In the genomic region with DNA sequence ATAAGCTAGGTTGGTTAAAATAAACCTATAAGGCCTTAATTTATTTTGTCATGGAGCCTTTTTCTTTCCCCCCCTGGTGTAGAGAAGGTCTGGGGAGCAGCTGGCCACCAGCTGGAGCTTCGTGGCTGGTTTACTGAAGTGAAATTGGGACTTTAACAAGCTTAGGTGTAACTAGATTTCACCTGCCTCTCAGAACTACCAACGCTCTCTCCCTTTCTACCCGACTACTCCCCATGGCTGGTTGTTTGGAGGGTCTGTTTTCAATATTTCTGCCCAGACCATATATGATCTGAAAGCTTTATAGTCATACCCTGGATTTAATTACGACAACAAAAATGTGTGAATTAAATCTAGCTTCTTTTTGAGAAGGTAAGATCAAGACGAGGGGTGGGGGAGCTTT, we compare ENCODE assay signal across 24 mouse cellular contexts.
DNase-seq lines count a peak whose midpoint lies in the region; ATAC-seq lines count a peak whose summit lies in the region.
"Had no signal": no experiment of that assay in that cellular context is flagged by ENCODE, and none has a peak within 500 bp of the region (broad histone marks: within the 10 kb centered on the region; RNA-seq: fewer than 3 reads in every experiment).

No protein-coding gene starts in this region.

- no peaks in the 10 kb centered on the region for H3K27me3 ChIP-seq in kidney, embryonic 16.5 days (ENCODE audit: insufficient read depth, low read length)
- no peaks in the 10 kb centered on the region for H3K27me3 ChIP-seq in embryonic facial prominence, embryonic 10.5 days (replicated peaks; ENCODE audit: low read depth, poor library complexity, severe bottlenecking)
- H3K27me3 ChIP-seq in limb, embryonic 11.5 days (ENCODE audit: control insufficient read depth, insufficient read depth, low read length): no peaks in the 10 kb centered on the region
- H3K27me3 ChIP-seq: forebrain, embryonic 13.5 days; heart, embryonic 12.5 days; heart, embryonic 15.5 days; hindbrain, embryonic 12.5 days; hindbrain, embryonic 15.5 days had no signal

- H3K36me3 ChIP-seq in kidney, embryonic 16.5 days (ENCODE audit: insufficient read depth, low read length): no peaks in the 10 kb centered on the region
- H3K36me3 ChIP-seq in embryonic facial prominence, embryonic 10.5 days (replicated peaks): no peaks in the 10 kb centered on the region
- no peaks in the 10 kb centered on the region for H3K36me3 ChIP-seq in limb, embryonic 11.5 days (ENCODE audit: control insufficient read depth, insufficient read depth, low read length)
- H3K36me3 ChIP-seq: forebrain, embryonic 10.5 days; heart, embryonic 12.5 days; heart, embryonic 15.5 days; hindbrain, embryonic 12.5 days; hindbrain, embryonic 15.5 days had no signal

- peak overlapping the region; percentile 63 for H3K27ac ChIP-seq in kidney, embryonic 16.5 days (ENCODE audit: low read length)
- H3K27ac ChIP-seq in embryonic facial prominence, embryonic 10.5 days (replicated peaks): 0 out of 2 replicates have a peak overlapping the region, but pooled peaks have one; percentile 30
- H3K27ac ChIP-seq in limb, embryonic 11.5 days (replicated peaks; ENCODE audit: low read depth, low read length): no peak overlapping the region
- H3K27ac ChIP-seq: forebrain, embryonic 10.5 days; forebrain, embryonic 13.5 days; heart, embryonic 15.5 days; hindbrain, embryonic 12.5 days; hindbrain, embryonic 15.5 days had no signal

- no peak for DNase-seq in kidney, postnatal 14 days
- no peak for DNase-seq in embryonic facial prominence, embryonic 10.5 days (ENCODE audit: low spot score)
- DNase-seq in forelimb bud, embryonic 11.5 days (ENCODE audit: low read depth, low spot score): peak; percentile 74
- peak; percentile 72 for DNase-seq in limb, embryonic 11.5 days (ENCODE audit: low spot score)
- no peak for DNase-seq in cerebellum, postnatal 14 days
- DNase-seq in c-Kit-positive CD71-positive TER-119-positive erythroid progenitor cells, embryonic 14.5 days (ENCODE audit: low spot score): no peak
- DNase-seq in thymus, postnatal 4 days: no peak
- DNase-seq: adrenal gland, adult 2 months; adrenal gland, postnatal 14 days; cerebellum, adult 11-12 months; cerebellum, adult 8-10 months; cerebellum, postnatal 10 days; gastrocnemius, postnatal 25 days; heart, adult 18-20 months; heart, postnatal 10 days had no signal

- no peaks in the 10 kb centered on the region for H3K9me3 ChIP-seq in kidney, embryonic 16.5 days (ENCODE audit: low read length)
- no peaks in the 10 kb centered on the region for H3K9me3 ChIP-seq in embryonic facial prominence, embryonic 10.5 days
- no peaks in the 10 kb centered on the region for H3K9me3 ChIP-seq in limb, embryonic 11.5 days (ENCODE audit: control insufficient read depth, low read length)
- H3K9me3 ChIP-seq: forebrain, embryonic 10.5 days; forebrain, embryonic 13.5 days; heart, embryonic 12.5 days; heart, embryonic 15.5 days; hindbrain, embryonic 12.5 days; hindbrain, embryonic 15.5 days had no signal

- peaks cover 18% of the 10 kb centered on the region for H3K4me1 ChIP-seq in kidney, embryonic 16.5 days (ENCODE audit: insufficient read depth, low read length)
- H3K4me1 ChIP-seq in embryonic facial prominence, embryonic 10.5 days: peaks cover 65% of the 10 kb centered on the region
- peaks cover 26% of the 10 kb centered on the region for H3K4me1 ChIP-seq in limb, embryonic 11.5 days (ENCODE audit: control insufficient read depth, insufficient read depth, low read length)
- H3K4me1 ChIP-seq: forebrain, embryonic 13.5 days had no signal

- no peak overlapping the region for H3K4me2 ChIP-seq in kidney, embryonic 16.5 days (replicated peaks; ENCODE audit: low read depth, low read length)
- 0 out of 2 replicates have a peak overlapping the region, but pooled peaks have one; percentile 10 for H3K4me2 ChIP-seq in limb, embryonic 11.5 days (ENCODE audit: low read depth, severe bottlenecking)
- H3K4me2 ChIP-seq: forebrain, embryonic 13.5 days; heart, embryonic 12.5 days; heart, embryonic 15.5 days; hindbrain, embryonic 12.5 days; hindbrain, embryonic 15.5 days had no signal

- no peak overlapping the region for H3K4me3 ChIP-seq in kidney, embryonic 16.5 days (ENCODE audit: low read length)
- H3K4me3 ChIP-seq in embryonic facial prominence, embryonic 10.5 days: no peak overlapping the region
- no peak overlapping the region for H3K4me3 ChIP-seq in limb, embryonic 11.5 days (ENCODE audit: low read depth, low read length)
- H3K4me3 ChIP-seq: forebrain, embryonic 10.5 days; forebrain, embryonic 13.5 days; heart, embryonic 12.5 days; heart, embryonic 15.5 days; hindbrain, embryonic 12.5 days; hindbrain, embryonic 15.5 days had no signal

- 54% methylated on average over 5 of the region's 5 CpGs for WGBS in kidney, embryonic 16.5 days
- WGBS in embryonic facial prominence, embryonic 10.5 days: 54% methylated on average over 5 of the region's 5 CpGs
- WGBS in limb, embryonic 11.5 days: 10% methylated on average over 5 of the region's 5 CpGs

- ATAC-seq in kidney, embryonic 16.5 days (ENCODE audit: low FRiP score, low TSS enrichment): no peak
- peak; percentile 76; the same call in 1 of the 2 replicates for ATAC-seq in limb, embryonic 11.5 days (ENCODE audit: insufficient number of reproducible peaks, low FRiP score, low TSS enrichment, low read depth)
- ATAC-seq: CD4-positive, CD25-positive, alpha-beta regulatory T cell, adult 4 months; forebrain, embryonic 13.5 days; forebrain, embryonic 16.5 days had no signal

- no peak overlapping the region for H3K9ac ChIP-seq in kidney, embryonic 16.5 days (replicated peaks; ENCODE audit: low read length)
- no peak overlapping the region for H3K9ac ChIP-seq in limb, embryonic 11.5 days (ENCODE audit: low read length)
- H3K9ac ChIP-seq: forebrain, embryonic 13.5 days; heart, embryonic 12.5 days; heart, embryonic 15.5 days; hindbrain, embryonic 12.5 days; hindbrain, embryonic 15.5 days had no signal

Comparison
In these comparisons a context has a peak if more than half of its experiments do, and no peak if none do; other contexts are left out.
1. DNase-seq: peak in forelimb bud, embryonic 11.5 days (single experiment) and limb, embryonic 11.5 days (single experiment); none in kidney, postnatal 14 days (single experiment), embryonic facial prominence, embryonic 10.5 days (single experiment), cerebellum, postnatal 14 days (0 of 2), c-Kit-positive CD71-positive TER-119-positive erythroid progenitor cells, embryonic 14.5 days (single experiment) and thymus, postnatal 4 days (single experiment).